Mouse (Mus musculus) cerebellum, adult 9-11 months (tissue): Measurements from ENCODE around the gene Hmg20b.
A peak's percentile ranks its signal among the peaks of the same experiment; 100 is the strongest.

Source experiments
- DNase-seq: peaks from one replicate; pipeline ENCODE4 v3.0.0; 2022

The Hmg20b gene

DNA sequence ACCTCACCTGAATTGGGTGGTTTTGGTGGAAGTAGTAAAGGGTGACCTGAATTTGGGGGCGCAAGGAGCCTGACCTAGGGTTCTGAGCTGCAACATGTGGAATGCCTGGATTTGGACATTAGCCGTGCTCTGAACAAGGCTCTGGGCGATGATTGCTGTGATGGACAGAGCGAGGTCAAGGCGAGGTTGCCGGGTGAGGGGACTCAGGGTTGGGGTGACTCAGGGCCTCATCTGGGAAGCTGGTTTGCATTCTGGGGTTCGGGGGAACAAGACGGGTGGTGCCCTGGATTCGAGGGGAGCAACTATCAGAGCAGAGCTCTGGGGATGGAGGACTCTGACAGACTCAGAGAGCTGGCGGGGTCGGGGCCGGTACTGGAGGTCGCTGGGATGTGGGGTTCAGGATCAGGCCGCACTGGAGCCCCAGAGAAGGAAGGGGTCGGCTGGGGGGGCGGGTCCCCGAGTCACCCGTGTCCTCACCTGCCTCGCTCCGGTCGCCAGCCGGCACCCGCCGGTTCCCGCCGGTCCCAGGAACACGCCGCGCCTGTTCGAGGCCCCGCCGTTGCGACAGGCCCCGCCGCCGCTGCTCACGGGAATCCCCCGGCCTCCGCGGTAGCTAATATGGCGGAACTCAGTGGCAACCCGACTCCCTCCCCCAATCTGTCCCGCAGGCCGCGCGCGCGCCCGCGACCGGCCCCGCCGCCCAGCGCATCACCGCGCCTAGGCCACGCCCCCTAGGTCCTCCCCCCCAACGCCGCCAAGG lies 27.7 kb upstream of the Hmg20b start, which contains the start of gene Fzr1:
Fzr1 (minus strand) TSS at position 724 of the 760 bp plus-strand sequence.
- peak; percentile 72 for DNase-seq

- peak; percentile 53 for DNase-seq
These were observed 27.0 kb upstream of the Hmg20b start for GRCm38 (mm10) chr10:81377362-81377664.

DNA sequence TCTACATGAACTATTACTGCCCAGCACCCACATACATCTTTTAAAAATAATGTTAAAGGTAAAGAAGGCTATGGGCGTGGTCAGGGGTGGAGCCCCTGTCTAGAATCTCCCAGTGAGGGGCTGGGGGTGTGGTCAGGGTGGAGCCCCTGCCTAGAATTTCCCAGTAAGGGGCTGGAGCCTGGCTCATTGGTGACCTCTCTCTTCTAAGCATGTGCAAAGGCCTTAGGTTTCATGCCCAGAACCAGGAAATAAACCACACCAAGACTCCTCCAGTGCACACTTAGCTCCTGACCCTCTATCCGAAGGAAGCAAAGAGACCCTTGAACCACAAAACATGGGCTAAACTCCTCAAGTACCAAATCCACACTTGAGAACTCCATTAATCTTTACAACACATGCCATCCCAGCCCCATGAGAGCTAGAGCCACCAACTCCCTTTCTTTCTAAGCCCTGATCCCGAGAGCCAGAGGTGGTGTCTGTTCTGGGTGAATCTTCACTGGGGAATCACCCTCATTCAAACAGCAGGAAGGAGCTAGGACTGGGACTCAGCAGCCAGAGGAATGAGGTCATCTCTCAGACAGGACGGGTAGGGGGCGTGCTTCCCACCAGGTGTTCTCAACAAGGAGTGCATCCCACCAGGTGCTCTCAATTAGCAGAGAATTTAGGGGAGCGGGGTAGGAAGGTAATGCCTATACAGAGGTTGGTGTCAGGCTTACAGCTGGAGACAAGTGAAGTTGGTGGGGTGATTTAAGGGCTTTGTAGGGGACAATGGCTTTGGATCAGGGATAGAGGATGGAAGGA lies 26.5 kb upstream of the Hmg20b start:
- peak; percentile 65 for DNase-seq

DNA sequence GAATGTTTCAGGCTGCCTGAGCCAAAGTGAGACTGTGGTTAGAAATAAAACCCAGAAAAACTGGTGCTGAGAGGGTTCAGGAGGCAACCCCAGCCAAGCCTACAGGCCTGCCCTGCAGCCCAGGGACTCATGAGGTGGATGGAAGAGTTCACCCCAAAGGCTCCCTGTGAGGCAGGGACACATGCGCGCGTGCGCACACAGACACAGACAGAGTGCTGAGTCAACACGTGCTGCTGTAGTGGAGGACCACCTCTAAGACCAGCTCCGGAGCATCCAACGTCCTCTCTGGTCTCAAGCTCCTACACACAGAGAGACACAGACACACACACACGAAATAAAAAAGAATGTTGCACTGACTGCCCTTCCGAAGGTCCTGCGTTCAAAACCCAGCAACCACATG lies 25.0 kb upstream of the Hmg20b start:
- no peak for DNase-seq

DNA sequence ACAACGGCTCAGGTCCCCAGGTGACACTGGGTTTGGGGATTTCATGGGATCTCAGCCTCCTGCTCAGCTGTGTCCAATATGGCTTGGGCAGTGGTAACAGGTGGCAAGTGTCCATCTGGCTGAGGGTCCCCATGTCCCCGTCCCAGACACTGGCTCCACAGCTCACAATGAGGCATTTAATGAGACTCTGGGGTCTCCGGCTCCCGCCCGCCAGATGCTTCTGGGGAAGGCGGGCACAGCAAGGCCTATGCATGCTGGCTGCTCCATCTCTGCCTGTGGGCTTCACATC lies 16.9 kb upstream of the Hmg20b start:
- DNase-seq, result no peak

DNA sequence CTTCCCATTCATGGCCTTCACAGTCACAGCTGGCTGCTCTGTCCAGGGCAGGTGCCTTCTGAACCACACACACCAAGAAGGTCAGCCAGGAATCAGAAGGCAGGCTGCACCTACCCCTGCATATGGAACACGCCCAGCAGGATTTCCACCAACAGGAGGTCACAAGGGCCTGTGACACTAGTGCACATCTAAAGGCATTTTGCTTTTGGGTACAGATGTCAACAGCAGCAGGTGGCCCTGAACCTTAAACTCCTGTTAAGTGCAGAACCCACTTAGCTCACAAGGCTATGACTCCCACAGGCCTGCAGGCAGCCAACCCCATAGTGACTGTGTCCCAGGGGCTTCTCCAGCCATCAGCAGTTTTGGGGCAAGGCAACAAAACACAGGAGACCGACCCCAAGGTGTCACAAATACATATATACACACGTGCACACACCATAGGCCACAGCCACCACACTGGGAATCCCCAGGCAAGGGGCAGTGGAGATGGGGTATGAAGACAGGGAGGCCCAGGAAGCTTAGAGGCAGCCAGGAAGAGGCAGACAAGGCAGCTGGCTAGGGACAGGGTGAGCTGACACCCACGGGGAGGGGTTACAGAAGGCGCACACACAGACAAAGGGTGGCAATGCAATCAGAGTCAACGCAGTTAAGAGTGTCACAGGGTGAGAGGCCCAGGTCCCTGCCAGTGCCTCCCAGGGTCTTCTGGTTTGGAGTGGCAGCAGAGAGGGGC lies 16.4 kb upstream of the Hmg20b start:
- DNase-seq, result no peak

DNA sequence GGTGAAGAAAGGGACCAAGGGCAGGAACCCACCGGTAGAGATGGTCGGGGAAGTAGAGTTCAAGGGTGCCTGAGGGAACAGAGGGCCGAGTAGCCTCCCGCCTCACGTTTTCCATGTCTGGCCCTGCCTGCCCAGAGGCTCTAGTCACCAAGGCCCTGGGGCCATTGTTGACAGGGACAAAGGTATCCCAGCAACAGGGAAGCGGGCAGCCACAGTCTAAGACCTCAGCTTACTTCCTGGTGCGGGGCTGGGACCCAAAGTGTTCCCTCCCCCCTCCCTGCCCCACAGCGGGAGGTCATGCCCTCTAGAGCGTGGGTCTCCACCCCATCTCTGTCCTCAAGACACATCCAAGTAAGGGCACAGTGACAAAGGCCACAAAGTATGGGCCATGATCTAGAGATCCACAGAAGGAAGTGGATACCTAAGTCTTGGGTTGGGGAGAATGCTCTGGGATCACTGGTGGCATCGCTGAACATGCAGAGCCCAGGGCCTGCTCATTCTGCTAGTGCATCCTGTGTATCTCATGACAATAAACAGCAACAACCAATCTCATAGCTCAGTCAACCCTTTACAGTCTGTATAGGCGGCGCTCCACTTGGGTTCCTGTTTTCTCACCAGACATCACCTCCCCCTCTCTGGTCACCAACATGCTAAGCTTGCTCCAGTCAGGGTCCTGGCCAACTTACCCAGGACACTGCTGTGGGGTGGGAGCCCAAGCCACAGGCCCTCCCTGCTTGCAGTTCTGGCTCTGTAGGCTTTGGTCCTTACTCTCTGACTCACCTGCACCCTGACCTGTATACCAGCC lies 15.6 kb upstream of the Hmg20b start, which contains the start of gene 4930404N11Rik:
4930404N11Rik (minus strand) TSS at position 145 of the 805 bp plus-strand sequence.
- no peak for DNase-seq

- no peak for DNase-seq
These were observed 14.8 kb upstream of the Hmg20b start for GRCm38 (mm10) chr10:81365073-81365472.

DNA sequence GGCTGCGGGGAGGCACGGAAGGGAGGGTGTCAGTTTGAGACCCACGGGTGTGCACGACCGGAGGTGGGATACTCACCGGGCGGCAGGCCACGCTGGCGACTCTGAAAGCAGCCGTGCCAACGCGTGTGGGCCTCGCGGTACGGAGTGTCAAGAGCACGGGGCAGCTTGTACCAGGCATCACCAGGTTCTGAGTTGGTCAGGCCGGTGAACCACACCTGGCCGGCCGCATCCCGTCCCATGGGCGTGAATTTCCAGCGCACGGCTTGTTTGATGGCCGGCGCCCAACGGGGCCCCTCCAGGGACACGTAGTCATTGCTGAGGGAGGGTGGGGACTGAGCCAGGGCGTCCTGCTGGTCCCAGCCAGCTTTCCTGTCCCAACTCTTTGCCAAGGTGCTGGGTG lies 14.4 kb upstream of the Hmg20b start:
- no peak for DNase-seq

DNA sequence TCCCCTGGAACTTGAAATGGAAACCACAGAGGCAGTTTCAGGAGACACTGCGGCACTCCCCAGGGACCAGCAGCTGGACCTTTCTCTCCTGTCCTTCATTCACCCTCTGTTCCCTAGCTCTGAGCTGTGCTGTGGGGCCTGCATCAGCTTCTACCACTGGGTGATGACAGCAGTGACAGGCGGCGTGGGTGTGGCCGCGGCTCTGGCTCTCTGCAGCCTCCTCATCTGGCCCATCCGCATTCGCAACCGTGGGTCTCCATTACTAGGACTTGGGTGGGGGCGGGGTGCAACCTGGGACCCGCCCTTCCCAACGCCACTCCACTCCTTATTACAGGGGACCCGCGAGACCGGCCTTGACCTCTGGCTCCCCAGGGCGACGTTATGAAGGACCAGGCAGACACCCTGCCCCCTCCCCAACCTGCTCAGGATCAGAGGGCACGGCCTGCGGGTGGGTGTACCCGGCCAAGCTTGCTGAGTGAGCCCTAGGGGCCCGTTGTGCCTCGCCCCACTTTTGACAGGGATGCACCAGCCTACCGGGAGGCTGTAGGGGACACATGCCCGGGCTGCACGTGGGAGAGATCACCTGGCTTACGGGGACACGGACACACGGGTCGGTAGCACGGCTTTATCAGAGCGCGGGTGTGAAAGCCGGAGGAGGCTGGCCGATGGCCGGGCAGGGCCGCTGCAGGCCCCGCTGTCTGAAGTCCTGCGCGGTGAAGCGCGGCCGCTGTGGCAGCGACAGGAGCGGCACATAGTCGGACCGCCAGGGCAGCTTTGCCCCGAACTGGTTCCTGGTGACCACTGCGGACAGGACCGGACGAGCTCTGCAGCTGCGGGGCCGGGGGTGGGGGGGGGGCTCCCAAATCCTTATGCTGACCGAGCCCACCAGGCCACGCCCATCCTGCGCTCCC lies 13.4 kb upstream of the Hmg20b start:
- DNase-seq, result no peak

GRCm38 (mm10) chr10:81362336-81362949 lies 12.2 kb upstream of the Hmg20b start:
- DNase-seq, result no peak

DNA sequence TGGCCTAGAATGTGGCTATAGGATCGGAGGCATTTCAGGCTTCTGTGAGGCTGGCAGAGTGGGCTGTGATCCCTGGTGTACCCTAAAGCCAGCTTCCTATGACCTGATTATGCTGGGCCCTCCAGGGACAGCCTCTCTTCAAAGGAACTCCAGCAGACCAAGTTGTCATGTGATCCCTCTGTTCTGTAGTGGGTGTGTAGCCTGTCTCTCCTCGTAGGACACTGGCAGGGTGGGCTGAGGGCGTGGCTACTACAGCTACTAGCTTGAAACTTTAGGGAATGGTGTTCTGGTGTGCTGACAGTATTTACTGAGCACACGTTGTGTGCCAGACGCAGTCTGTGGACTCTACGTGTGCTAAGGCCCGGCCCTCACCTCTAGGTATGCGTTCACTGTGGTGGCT lies 10.4 kb upstream of the Hmg20b start:
- DNase-seq, result no peak

DNA sequence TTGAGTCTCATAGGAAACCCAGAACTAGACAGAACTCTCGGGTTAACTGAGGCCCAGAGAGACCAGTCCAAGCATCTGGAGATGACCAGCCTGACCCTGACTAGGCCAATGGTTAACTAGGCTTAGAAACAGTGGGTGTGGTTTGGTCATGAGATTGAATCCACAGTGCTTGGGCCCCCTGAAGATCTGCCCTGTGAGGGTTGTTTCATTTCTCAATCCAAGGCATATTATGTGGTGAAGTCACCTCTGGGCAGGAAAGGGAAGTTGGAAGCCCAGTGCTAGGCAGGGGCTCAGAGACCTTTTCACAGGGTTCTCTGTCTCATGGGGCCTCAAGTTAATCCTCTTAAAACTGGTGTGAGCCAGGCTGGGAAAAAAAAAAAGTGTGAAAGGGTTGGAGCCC lies 8.6 kb upstream of the Hmg20b start:
- DNase-seq, result no peak

DNA sequence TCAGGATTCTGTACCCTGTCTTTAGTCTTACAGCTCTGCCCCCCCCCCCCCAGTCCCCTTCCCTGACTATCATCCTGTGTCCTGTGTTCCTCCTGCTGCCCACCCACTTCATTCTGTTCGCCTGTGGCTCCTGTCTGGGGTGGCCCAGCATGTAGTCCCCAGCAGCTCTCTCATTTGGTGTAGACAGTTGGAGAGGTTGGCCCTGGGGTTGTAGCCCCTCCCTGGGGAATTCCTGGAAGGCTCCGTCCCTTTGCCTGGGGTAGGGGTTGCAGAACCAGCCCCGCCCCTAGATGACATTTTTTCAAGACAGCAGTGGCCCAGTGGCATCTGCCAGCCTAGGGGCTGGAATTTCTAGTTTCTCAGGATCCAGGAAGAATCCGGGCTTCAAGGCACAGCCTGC lies 7.9 kb upstream of the Hmg20b start:
- DNase-seq, result no peak

DNA sequence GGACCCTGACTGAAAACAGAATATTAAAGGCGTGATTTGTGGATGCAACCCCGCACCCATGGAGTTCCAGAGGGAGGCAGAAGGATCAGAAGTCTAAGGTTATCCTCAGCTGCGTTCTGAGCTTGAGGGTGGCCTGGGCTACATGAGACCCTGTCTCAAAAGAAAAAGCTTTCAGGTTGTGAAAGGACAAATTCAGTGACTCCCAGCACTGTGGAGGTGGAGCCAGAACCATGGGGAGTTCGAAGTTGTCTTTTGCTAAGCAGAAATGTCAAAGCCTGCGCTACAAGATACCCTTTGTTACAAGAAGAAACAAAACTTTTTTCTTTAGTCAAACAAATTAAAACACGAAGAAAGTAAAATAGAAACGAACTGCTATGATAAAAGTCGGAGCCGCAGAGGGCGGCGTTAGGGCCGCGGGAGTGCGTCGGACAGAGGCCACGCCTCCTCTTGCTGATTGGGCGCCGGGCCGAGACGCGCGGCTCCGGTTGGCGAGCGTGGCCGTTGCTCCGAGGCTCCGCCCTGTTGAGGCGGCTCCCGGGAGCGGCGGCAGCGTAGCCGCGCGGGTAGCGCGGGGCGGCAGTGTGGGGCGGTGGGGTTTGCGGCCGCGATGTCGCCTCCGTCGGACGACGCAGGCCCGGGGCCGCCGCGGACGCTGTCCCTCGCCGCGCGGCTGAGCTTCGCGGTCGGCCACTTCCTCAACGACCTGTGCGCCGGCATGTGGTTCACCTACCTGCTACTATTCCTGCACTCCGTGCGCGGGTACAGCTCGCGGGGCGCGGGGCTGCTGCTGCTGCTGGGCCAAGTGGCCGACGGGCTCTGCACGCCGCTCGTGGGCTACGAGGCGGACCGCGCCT lies 6.9 kb upstream of the Hmg20b start, which contains the start of gene Mfsd12:
Mfsd12 (plus strand) TSS at position 501 of the 854 bp plus-strand sequence.
- peak; percentile 90 for DNase-seq

- no peak for DNase-seq
These were observed 6.2 kb upstream of the Hmg20b start for GRCm38 (mm10) chr10:81356352-81356990.

- no peak for DNase-seq
These were observed 5.3 kb upstream of the Hmg20b start for GRCm38 (mm10) chr10:81355533-81355932.

DNA sequence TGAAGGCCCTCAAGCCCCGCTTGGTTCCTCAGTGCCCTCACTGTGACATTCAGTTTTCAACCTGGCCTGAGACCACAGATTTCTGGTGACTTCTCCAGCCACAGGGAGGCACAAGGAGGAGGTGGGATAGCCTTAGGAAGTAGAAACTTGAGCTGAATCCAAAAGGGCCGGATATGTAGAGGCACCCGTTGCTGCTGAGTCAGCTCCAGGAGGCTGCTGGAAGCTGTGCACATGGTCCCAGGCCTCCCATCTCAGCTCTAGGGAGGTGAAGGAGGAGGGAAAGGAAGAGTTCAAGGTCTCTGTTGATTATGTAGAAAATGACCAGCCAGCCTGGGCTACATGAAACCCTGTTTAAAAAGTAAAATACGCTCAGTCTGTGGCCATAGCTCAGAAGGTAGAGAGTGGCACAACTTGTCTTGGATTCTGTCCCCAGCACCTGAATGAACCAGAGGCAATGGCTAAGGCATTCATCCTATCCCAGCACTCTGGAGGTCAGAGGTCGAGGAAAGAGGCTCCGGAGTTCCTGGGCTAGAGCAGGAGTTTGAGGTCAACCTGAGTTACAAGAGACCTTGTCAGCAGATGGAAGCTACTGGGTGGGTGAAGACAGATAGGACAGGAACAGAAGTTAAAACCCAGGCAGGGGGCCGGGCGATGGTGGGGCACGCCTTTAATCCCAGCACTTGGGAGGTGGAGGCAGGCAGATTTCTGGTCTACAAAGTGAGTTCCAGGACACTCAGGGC lies 4.6 kb upstream of the Hmg20b start:
- DNase-seq, result peak; percentile 38

DNA sequence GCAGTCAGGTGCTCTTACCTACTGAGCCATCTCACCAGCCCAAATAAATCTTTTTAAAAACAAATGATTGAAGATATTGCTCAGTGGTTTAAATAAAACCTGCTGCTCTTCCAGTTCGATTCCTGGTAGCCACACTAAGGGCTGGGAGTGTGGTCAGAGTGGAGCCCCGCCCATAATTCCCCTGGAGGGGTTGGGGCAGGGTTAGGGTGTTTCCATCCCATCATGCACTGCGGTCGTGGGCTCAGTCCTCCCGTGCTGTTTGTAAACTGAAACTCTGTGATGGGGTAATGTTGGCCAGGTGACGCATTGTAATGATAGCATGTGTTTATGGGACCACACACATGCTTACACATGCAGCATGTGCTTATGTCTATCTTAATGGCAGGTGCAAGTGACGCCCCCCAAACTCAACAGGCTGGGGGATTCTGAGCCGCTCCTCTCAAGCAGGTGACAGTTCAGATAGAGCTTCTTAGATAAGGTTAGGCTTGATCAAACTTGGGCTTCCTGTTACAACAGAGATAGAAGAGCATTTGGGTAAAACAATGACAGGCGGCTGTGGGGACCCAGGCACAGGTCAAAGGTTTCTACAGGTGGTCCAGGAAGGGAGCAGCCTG lies 1.5 kb upstream of the Hmg20b start:
- peak; percentile 50 for DNase-seq
